Mouse (Mus musculus): ENCODE results near the gene Adamtsl4. TPM values are rescaled to one million over a fixed set of nuclear protein-coding genes. Genes with fewer than 3 reads are reported as not detected.

The Adamtsl4 gene
- polyA plus RNA-seq, 1 experiment from 2014 or later = 0.64 TPM

- no peak overlapping the region for H3K9ac ChIP-seq (ENCODE audit: low read length)
- H3K27ac ChIP-seq (ENCODE audit: low read depth, low read length) = no peak overlapping the region
- no peak overlapping the region for H3K4me2 ChIP-seq (ENCODE audit: low read depth, low read length, severe bottlenecking)
- H3K9me3 ChIP-seq (ENCODE audit: control insufficient read depth, low read length) = no peaks in the 10 kb centered on the region
- no peaks in the 10 kb centered on the region for H3K4me1 ChIP-seq (replicated peaks; ENCODE audit: control insufficient read depth, insufficient read depth, low read length)
- no peak for ATAC-seq (replicated peaks; ENCODE audit: low FRiP score)
- no peaks in the 10 kb centered on the region for H3K36me3 ChIP-seq (ENCODE audit: control insufficient read depth, insufficient read depth, low read length)
- DNase-seq (ENCODE audit: low spot score) = no peak
- 89% methylated on average over 16 of the region's 16 CpGs for WGBS
- H3K27me3 ChIP-seq (ENCODE audit: control insufficient read depth, insufficient read depth, low read length) = no peaks in the 10 kb centered on the region
- H3K4me3 ChIP-seq (ENCODE audit: low read depth, low read length) = no peak overlapping the region
These were observed 36.1 kb downstream of the Adamtsl4 start for GRCm38 (mm10) chr3:95651391-95652203.

GRCm38 (mm10) chr3:95651033-95651373 is 36.7 kb downstream of the Adamtsl4 start:
- Histone ChIP-seq H3K27me3 (ENCODE audit: control insufficient read depth, insufficient read depth, low read length) (no peaks in the 10 kb centered on the region), H3K4me3 (ENCODE audit: low read depth, low read length) (no peak overlapping the region), H3K9ac (ENCODE audit: low read length) (no peak overlapping the region), H3K27ac (ENCODE audit: low read depth, low read length) (no peak overlapping the region), H3K36me3 (ENCODE audit: control insufficient read depth, insufficient read depth, low read length) (no peaks in the 10 kb centered on the region), H3K4me2 (ENCODE audit: low read depth, low read length, severe bottlenecking) (no peak overlapping the region), H3K9me3 (ENCODE audit: control insufficient read depth, low read length) (no peaks in the 10 kb centered on the region), H3K4me1 (replicated peaks; ENCODE audit: control insufficient read depth, insufficient read depth, low read length) (no peaks in the 10 kb centered on the region)
- 88% methylated on average over 3 of the region's 3 CpGs for WGBS
- DNase-seq (ENCODE audit: low spot score) = no peak
- ATAC-seq (replicated peaks; ENCODE audit: low FRiP score) = no peak

- H3K27me3 ChIP-seq (ENCODE audit: control insufficient read depth, insufficient read depth, low read length) = no peaks in the 10 kb centered on the region
- H3K4me3 ChIP-seq (ENCODE audit: low read depth, low read length) = no peak overlapping the region
- H3K4me2 ChIP-seq (ENCODE audit: low read depth, low read length, severe bottlenecking) = no peak overlapping the region
- no peaks in the 10 kb centered on the region for H3K36me3 ChIP-seq (ENCODE audit: control insufficient read depth, insufficient read depth, low read length)
- DNase-seq (ENCODE audit: low spot score) = no peak
- H3K9ac ChIP-seq (ENCODE audit: low read length) = no peak overlapping the region
- H3K27ac ChIP-seq (ENCODE audit: low read depth, low read length) = no peak overlapping the region
- H3K4me1 ChIP-seq (replicated peaks; ENCODE audit: control insufficient read depth, insufficient read depth, low read length) = no peaks in the 10 kb centered on the region
- H3K9me3 ChIP-seq (ENCODE audit: control insufficient read depth, low read length) = no peaks in the 10 kb centered on the region
- ATAC-seq (replicated peaks; ENCODE audit: low FRiP score) = no peak
- WGBS = 78% methylated on average over 6 of the region's 6 CpGs
These were observed 37.3 kb downstream of the Adamtsl4 start for GRCm38 (mm10) chr3:95650276-95651032.

- no peak overlapping the region for H3K27ac ChIP-seq (ENCODE audit: low read depth, low read length)
- H3K4me1 ChIP-seq (replicated peaks; ENCODE audit: control insufficient read depth, insufficient read depth, low read length) = no peaks in the 10 kb centered on the region
- no peaks in the 10 kb centered on the region for H3K9me3 ChIP-seq (ENCODE audit: control insufficient read depth, low read length)
- ATAC-seq (replicated peaks; ENCODE audit: low FRiP score) (no peak), DNase-seq (ENCODE audit: low spot score) (no peak)
- no peak overlapping the region for H3K9ac ChIP-seq (ENCODE audit: low read length)
- 94% methylated on average over 5 of the region's 5 CpGs for WGBS
- no peak overlapping the region for H3K4me2 ChIP-seq (ENCODE audit: low read depth, low read length, severe bottlenecking)
- H3K4me3 ChIP-seq (ENCODE audit: low read depth, low read length) = no peak overlapping the region
- no peaks in the 10 kb centered on the region for H3K36me3 ChIP-seq (ENCODE audit: control insufficient read depth, insufficient read depth, low read length)
- H3K27me3 ChIP-seq (ENCODE audit: control insufficient read depth, insufficient read depth, low read length) = no peaks in the 10 kb centered on the region
These were observed 39.7 kb downstream of the Adamtsl4 start for GRCm38 (mm10) chr3:95648016-95648415.

- no peaks in the 10 kb centered on the region; the same call in 1 of the 2 replicates for H3K36me3 ChIP-seq (ENCODE audit: control insufficient read depth, insufficient read depth, low read length)
- no peaks in the 10 kb centered on the region for H3K9me3 ChIP-seq (ENCODE audit: control insufficient read depth, low read length)
- H3K4me2 ChIP-seq (ENCODE audit: low read depth, low read length, severe bottlenecking) = no peak overlapping the region
- no peaks in the 10 kb centered on the region for H3K27me3 ChIP-seq (ENCODE audit: control insufficient read depth, insufficient read depth, low read length)
- no peaks in the 10 kb centered on the region for H3K4me1 ChIP-seq (replicated peaks; ENCODE audit: control insufficient read depth, insufficient read depth, low read length)
- H3K4me3 ChIP-seq (ENCODE audit: low read depth, low read length) = no peak overlapping the region
- DNase-seq (ENCODE audit: low spot score) (no peak), ATAC-seq (replicated peaks; ENCODE audit: low FRiP score) (no peak)
- no peak overlapping the region for H3K27ac ChIP-seq (ENCODE audit: low read depth, low read length)
- no peak overlapping the region for H3K9ac ChIP-seq (ENCODE audit: low read length)
- 62% methylated on average over 10 of the region's 10 CpGs for WGBS
These were observed 42.1 kb downstream of the Adamtsl4 start for GRCm38 (mm10) chr3:95645313-95646235.

- no peak overlapping the region for H3K4me2 ChIP-seq (ENCODE audit: low read depth, low read length, severe bottlenecking)
- ATAC-seq (replicated peaks; ENCODE audit: low FRiP score) (no peak), DNase-seq (ENCODE audit: low spot score) (no peak)
- no peak overlapping the region for H3K4me3 ChIP-seq (ENCODE audit: low read depth, low read length)
- no peaks in the 10 kb centered on the region for H3K4me1 ChIP-seq (replicated peaks; ENCODE audit: control insufficient read depth, insufficient read depth, low read length)
- H3K9ac ChIP-seq (ENCODE audit: low read length) = no peak overlapping the region
- 90% methylated on average over 7 of the region's 7 CpGs for WGBS
- H3K36me3 ChIP-seq (ENCODE audit: control insufficient read depth, insufficient read depth, low read length) = no peaks in the 10 kb centered on the region; the same call in 1 of the 2 replicates
- H3K27ac ChIP-seq (ENCODE audit: low read depth, low read length) = no peak overlapping the region
- no peaks in the 10 kb centered on the region for H3K9me3 ChIP-seq (ENCODE audit: control insufficient read depth, low read length)
- no peaks in the 10 kb centered on the region for H3K27me3 ChIP-seq (ENCODE audit: control insufficient read depth, insufficient read depth, low read length)
These were observed 44.6 kb downstream of the Adamtsl4 start for GRCm38 (mm10) chr3:95643097-95643496.

GRCm38 (mm10) chr3:95639694-95640093 is 48.0 kb downstream of the Adamtsl4 start:
- no peaks in the 10 kb centered on the region for H3K27me3 ChIP-seq (ENCODE audit: control insufficient read depth, insufficient read depth, low read length)
- H3K36me3 ChIP-seq (ENCODE audit: control insufficient read depth, insufficient read depth, low read length) = peaks cover 3% of the 10 kb centered on the region; the same call in 1 of the 2 replicates
- no peak for DNase-seq (ENCODE audit: low spot score)
- no peaks in the 10 kb centered on the region for H3K4me1 ChIP-seq (replicated peaks; ENCODE audit: control insufficient read depth, insufficient read depth, low read length)
- H3K9me3 ChIP-seq (ENCODE audit: control insufficient read depth, low read length) = no peaks in the 10 kb centered on the region
- 86% methylated on average over 1 of the region's 1 CpGs for WGBS
- no peak overlapping the region for H3K4me2 ChIP-seq (ENCODE audit: low read depth, low read length, severe bottlenecking)
- no peak overlapping the region for H3K9ac ChIP-seq (ENCODE audit: low read length)
- ATAC-seq (replicated peaks; ENCODE audit: low FRiP score) = no peak
- no peak overlapping the region for H3K4me3 ChIP-seq (ENCODE audit: low read depth, low read length)
- H3K27ac ChIP-seq (ENCODE audit: low read depth, low read length) = no peak overlapping the region

GRCm38 (mm10) chr3:95636072-95636471 is 51.6 kb downstream of the Adamtsl4 start:
- no peaks in the 10 kb centered on the region for H3K27me3 ChIP-seq (ENCODE audit: control insufficient read depth, insufficient read depth, low read length)
- no peak overlapping the region for H3K4me3 ChIP-seq (ENCODE audit: low read depth, low read length)
- H3K36me3 ChIP-seq (ENCODE audit: control insufficient read depth, insufficient read depth, low read length) = peaks cover 7% of the 10 kb centered on the region; the same call in 1 of the 2 replicates
- no peak overlapping the region for H3K9ac ChIP-seq (ENCODE audit: low read length)
- no peak overlapping the region for H3K4me2 ChIP-seq (ENCODE audit: low read depth, low read length, severe bottlenecking)
- ATAC-seq (replicated peaks; ENCODE audit: low FRiP score) (no peak), DNase-seq (ENCODE audit: low spot score) (no peak)
- H3K4me1 ChIP-seq (replicated peaks; ENCODE audit: control insufficient read depth, insufficient read depth, low read length) = no peaks in the 10 kb centered on the region
- no peaks in the 10 kb centered on the region for H3K9me3 ChIP-seq (ENCODE audit: control insufficient read depth, low read length)
- no peak overlapping the region for H3K27ac ChIP-seq (ENCODE audit: low read depth, low read length)
- 96% methylated on average over 4 of the region's 4 CpGs for WGBS
